Mouse (Mus musculus) myocyte (in vitro differentiated cells): ENCODE results near the gene Sprn.

ENCODE experiments used
- CEBPB ChIP-seq: IDR thresholded peaks from 2 replicates; pipeline ENCODE4 v1.6.1; 2011; ENCODE audit warnings: mild to moderate bottlenecking, moderate library complexity; ENCODE audit not compliant: poor library complexity, insufficient read depth, severe bottlenecking
- E2F4 ChIP-seq: IDR thresholded peaks from one replicate; pipeline ENCODE4 v1.6.1; 2011; ENCODE audit warnings: mild to moderate bottlenecking, control low read depth, moderate library complexity; ENCODE audit not compliant: insufficient read depth
- MAX ChIP-seq: IDR thresholded peaks from one replicate; pipeline ENCODE4 v1.6.1; 2011; ENCODE audit warnings: low read depth, mild to moderate bottlenecking, control low read depth
- MYOD1 ChIP-seq, 3 experiments: IDR thresholded peaks; one replicate each; pipeline ENCODE4 v1.6.1; 2011; ENCODE audit warnings: control low read depth in 2 of 3, low read depth in 2 of 3, mild to moderate bottlenecking in 2 of 3, moderate library complexity in 1 of 3; ENCODE audit not compliant: insufficient read length in 2 of 3, control insufficient read depth in 1 of 3
- POLR2A ChIP-seq: IDR thresholded peaks from one replicate; pipeline ENCODE4 v1.6.1; 2011; ENCODE audit warnings: low read depth, mild to moderate bottlenecking, control low read depth, moderate library complexity; ENCODE audit not compliant: insufficient read length
- POLR2AphosphoS2 ChIP-seq: IDR thresholded peaks from one replicate; pipeline ENCODE4 v1.6.1; 2011; ENCODE audit warnings: low read depth, control low read depth; ENCODE audit not compliant: insufficient read length
- SRF ChIP-seq: IDR thresholded peaks from one replicate; pipeline ENCODE4 v1.6.1; 2011; ENCODE audit warnings: low read depth; ENCODE audit not compliant: control insufficient read depth, insufficient read length
- TCF12 ChIP-seq: IDR thresholded peaks from one replicate; pipeline ENCODE4 v1.6.1; 2011; ENCODE audit warnings: mild to moderate bottlenecking, control low read depth; ENCODE audit not compliant: poor library complexity, insufficient read depth, severe bottlenecking
- TCF3 ChIP-seq: IDR thresholded peaks from one replicate; pipeline ENCODE4 v1.6.1; 2011; ENCODE audit warnings: low read depth, control low read depth; ENCODE audit not compliant: insufficient read length
- USF1 ChIP-seq: IDR thresholded peaks from one replicate; pipeline ENCODE4 v1.6.1; 2011; ENCODE audit warnings: low read depth, mild to moderate bottlenecking, control low read depth, moderate library complexity

DNA sequence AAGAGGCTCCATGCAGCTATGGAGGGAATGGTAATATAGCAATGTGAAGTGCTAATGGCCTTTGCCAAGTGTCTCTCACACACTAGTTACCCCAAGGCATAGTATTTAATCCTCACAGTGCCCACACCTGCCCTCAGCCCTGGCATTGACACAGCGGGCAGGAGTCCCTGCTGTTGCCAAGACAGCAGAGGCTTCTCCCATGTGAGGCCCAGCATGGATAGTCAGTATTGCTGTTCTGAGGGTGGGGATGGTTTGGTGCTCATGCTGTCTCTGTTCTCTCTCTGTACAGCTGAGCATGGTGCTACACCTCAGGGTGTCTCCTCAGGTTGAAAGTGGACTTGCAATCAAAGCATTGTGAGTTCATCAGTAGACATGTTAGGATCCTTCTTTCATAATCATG, 35.8 kb upstream of the Sprn start:
- TF ChIP-seq SRF = no peak
- no peak for TF ChIP-seq CEBPB
- TF ChIP-seq POLR2A = no peak
- TF ChIP-seq MAX = no peak
- TF ChIP-seq E2F4 = no peak
- no peak for TF ChIP-seq MYOD1 (IDR thresholded peaks at IDR 0.05; ENCODE audit: control insufficient read depth in 1 of 3, insufficient read length in 2 of 3, low read depth in 2 of 3)
- TF ChIP-seq TCF3 = no peak
- no peak for TF ChIP-seq USF1
- no peak for TF ChIP-seq TCF12
- no peak for TF ChIP-seq POLR2AphosphoS2
